Mouse (Mus musculus) adrenal gland, postnatal 36 days (tissue): ENCODE results near the gene Acvr1b. TPM values are rescaled to one million over a fixed set of nuclear protein-coding genes. Genes with fewer than 3 reads are reported as not detected.

Experiments
- DNase-seq, 2 experiments: peaks; one replicate each; pipeline ENCODE4 v3.0.0; 2021; ENCODE audit warnings: mixed read lengths in 1 of 2
- total RNA-seq, 2 experiments: library from RNA; stranded (reverse); gene quantifications; 2 replicates each; pipeline ENCODE4 v1.2.3; 2021

Acvr1b gene
- total RNA-seq, 2 experiments from 2014 or later = 8.5 to 9.3 TPM

- DNase-seq = no peak
Measured at GRCm38 (mm10) chr15:101197497-101198179, 23.8 kb downstream of the Acvr1b start.

- peak; percentile 76 to 79 for DNase-seq
Measured at GRCm38 (mm10) chr15:101198218-101198617, 24.4 kb downstream of the Acvr1b start.

- no peak for DNase-seq
Measured at GRCm38 (mm10) chr15:101198850-101199249, 25.0 kb downstream of the Acvr1b start.

GRCm38 (mm10) chr15:101200777-101201295, 27.0 kb downstream of the Acvr1b start:
- DNase-seq = no peak

- DNase-seq = no peak
Measured at GRCm38 (mm10) chr15:101201414-101201813, 27.5 kb downstream of the Acvr1b start.

- no peak for DNase-seq
Measured at GRCm38 (mm10) chr15:101203673-101204072, 29.8 kb downstream of the Acvr1b start.

GRCm38 (mm10) chr15:101204781-101205180, 30.9 kb downstream of the Acvr1b start:
- no peak for DNase-seq

- DNase-seq = peak; percentile 66 to 81
Measured at GRCm38 (mm10) chr15:101210228-101210627, 36.4 kb downstream of the Acvr1b start.

GRCm38 (mm10) chr15:101210998-101211613, 37.2 kb downstream of the Acvr1b start:
- peak in 1 of 2 experiments; percentile 48 for DNase-seq

GRCm38 (mm10) chr15:101212435-101212834, 38.6 kb downstream of the Acvr1b start:
- DNase-seq = peak in 1 of 2 experiments; percentile 57

- DNase-seq = peak in 1 of 2 experiments; percentile 59
Measured at GRCm38 (mm10) chr15:101215136-101215535, 41.3 kb downstream of the Acvr1b start.

GRCm38 (mm10) chr15:101216036-101216435, 42.2 kb downstream of the Acvr1b start:
- no peak for DNase-seq

- no peak for DNase-seq
Measured at GRCm38 (mm10) chr15:101220905-101221297, 47.0 kb downstream of the Acvr1b start.

- peak; percentile 94 to 95 for DNase-seq
Measured at GRCm38 (mm10) chr15:101221298-101222104, 47.6 kb downstream of the Acvr1b start.

GRCm38 (mm10) chr15:101222897-101223482, 49.1 kb downstream of the Acvr1b start:
- no peak for DNase-seq

- DNase-seq = no peak
Measured at GRCm38 (mm10) chr15:101223596-101223995, 49.7 kb downstream of the Acvr1b start.

GRCm38 (mm10) chr15:101224006-101224906, 50.4 kb downstream of the Acvr1b start, which contains the start of gene Grasp:
Grasp (plus strand) TSS chr15:101224188.
- peak; percentile 95 to 97 for DNase-seq

GRCm38 (mm10) chr15:101224977-101225376, 51.1 kb downstream of the Acvr1b start:
- DNase-seq = peak in 1 of 2 experiments; percentile 47

GRCm38 (mm10) chr15:101227971-101228370, 54.1 kb downstream of the Acvr1b start:
- peak; percentile 61 to 82 for DNase-seq

GRCm38 (mm10) chr15:101228866-101229590, 55.2 kb downstream of the Acvr1b start:
- DNase-seq = peak; percentile 82 to 87
